In the genomic region with DNA sequence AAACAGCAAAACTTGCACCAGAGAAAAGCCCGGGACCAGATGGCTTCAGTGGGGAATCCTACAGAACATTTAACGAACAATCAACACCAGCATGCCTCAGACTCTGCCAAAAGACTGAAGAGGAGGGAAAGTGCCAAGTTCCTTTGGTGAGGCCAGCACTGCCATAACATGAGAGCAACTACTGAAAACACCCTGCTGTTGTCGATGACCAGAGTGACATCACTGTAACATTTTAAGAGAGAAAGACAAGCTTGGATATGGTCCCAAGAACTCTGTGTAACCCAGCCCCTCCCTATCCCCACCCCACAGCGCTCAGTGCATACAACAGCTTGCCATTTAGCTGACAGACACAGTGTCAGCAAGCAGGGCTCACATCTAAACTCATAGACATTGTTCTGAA, we compare ENCODE assay signal across 10 mouse cellular contexts. TPM values are rescaled to one million over a fixed set of nuclear protein-coding genes. Genes with fewer than 3 reads are reported as not detected.
A peak's percentile ranks its signal among the peaks of the same experiment; 100 is the strongest.
DNase-seq lines count a peak whose midpoint lies in the region; ATAC-seq and TF ChIP-seq lines count a peak whose summit lies in the region.
"Had no signal": no experiment of that assay in that cellular context is flagged by ENCODE, and none has a peak within 500 bp of the region (broad histone marks: within the 10 kb centered on the region; RNA-seq: fewer than 3 reads in every experiment).

No protein-coding gene starts in this region.

- no peaks in the 10 kb centered on the region for H3K9me3 ChIP-seq in hindbrain, postnatal 0 days (ENCODE audit: low read length)
- no peaks in the 10 kb centered on the region for H3K9me3 ChIP-seq in hindbrain, embryonic 13.5 days
- H3K9me3 ChIP-seq: G1E; neural tube, embryonic 13.5 days had no signal

- TF ChIP-seq CTCF in hindbrain, postnatal 0 days (IDR thresholded peaks at IDR 0.05; ENCODE audit: low read depth), result no peak

- DNase-seq in hindbrain, postnatal 0 days (ENCODE audit: low spot score), result peak; percentile 69
- peak; percentile 22 for DNase-seq in cerebellum, adult 11 months
- peak; percentile 59 to 70 for DNase-seq in cerebellum, postnatal 10 days
- peak; percentile 33 to 34 for DNase-seq in layer of hippocampus, postnatal 10 days (ENCODE audit: low spot score in 2 of 2)
- no peak for DNase-seq in spleen, adult 18-20 months
- no peak for DNase-seq in ovary, postnatal 36 days (ENCODE audit: low spot score)
- no peak for DNase-seq in kidney, adult 8-10 months

- no peak overlapping the region for H3K4me2 ChIP-seq in hindbrain, postnatal 0 days (ENCODE audit: low read depth, low read length)
- no peak overlapping the region for H3K4me2 ChIP-seq in hindbrain, embryonic 13.5 days
- H3K4me2 ChIP-seq: neural tube, embryonic 13.5 days had no signal

- 43% methylated on average over 4 of the region's 4 CpGs for WGBS in hindbrain, postnatal 0 days
- WGBS in hindbrain, embryonic 13.5 days, result 87% methylated on average over 4 of the region's 4 CpGs

- no peak overlapping the region for H3K9ac ChIP-seq in hindbrain, postnatal 0 days (replicated peaks; ENCODE audit: low read length)
- no peak overlapping the region for H3K9ac ChIP-seq in hindbrain, embryonic 13.5 days
- H3K9ac ChIP-seq: neural tube, embryonic 13.5 days had no signal

- no peaks in the 10 kb centered on the region for H3K27me3 ChIP-seq in hindbrain, postnatal 0 days (ENCODE audit: insufficient read depth, low read length)
- no peaks in the 10 kb centered on the region for H3K27me3 ChIP-seq in hindbrain, embryonic 13.5 days
- H3K27me3 ChIP-seq: neural tube, embryonic 13.5 days had no signal

- H3K4me1 ChIP-seq in hindbrain, postnatal 0 days (ENCODE audit: insufficient read depth, low read length), result no peaks in the 10 kb centered on the region
- H3K4me1 ChIP-seq in hindbrain, embryonic 13.5 days (replicated peaks), result no peaks in the 10 kb centered on the region
- H3K4me1 ChIP-seq: neural tube, embryonic 13.5 days had no signal

- H3K36me3 ChIP-seq in hindbrain, postnatal 0 days (ENCODE audit: insufficient read depth, low read length), result peaks cover 71% of the 10 kb centered on the region
- H3K36me3 ChIP-seq in hindbrain, embryonic 13.5 days, result peaks cover 82% of the 10 kb centered on the region

- H3K27ac ChIP-seq in hindbrain, postnatal 0 days, result no peak overlapping the region
- H3K27ac ChIP-seq in hindbrain, embryonic 13.5 days, result no peak overlapping the region
- H3K27ac ChIP-seq: neural tube, embryonic 13.5 days had no signal

- peak; percentile 82 for ATAC-seq in hindbrain, postnatal 0 days
- no peak for ATAC-seq in hindbrain, embryonic 13.5 days (ENCODE audit: low FRiP score)

- H3K4me3 ChIP-seq in hindbrain, postnatal 0 days (ENCODE audit: low read length), result no peak overlapping the region
- no peak overlapping the region for H3K4me3 ChIP-seq in hindbrain, embryonic 13.5 days
- H3K4me3 ChIP-seq: neural tube, embryonic 13.5 days had no signal

RNA-seq across cellular contexts. Expression of a gene that starts 11.7 kb away (rescaled TPM):
- total RNA-seq in hindbrain, postnatal 0 days (2014; rRNA removed), result 85.1 and 102 TPM in 2 replicates
- polyA plus RNA-seq in hindbrain, postnatal 0 days (2015; fragmentation: Nextera tagmentation; extraction: Ambion mirVana), result 85.0 and 85.7 TPM in 2 replicates
- polyA plus RNA-seq in hindbrain, embryonic 13.5 days (2015; fragmentation: Nextera tagmentation; extraction: Ambion mirVana), result 135 and 137 TPM in 2 replicates
- 10 to 100 TPM; 73.2 to 77.0 TPM for total RNA-seq in layer of hippocampus, postnatal 10 days (2021)

RNA-seq across cellular contexts. Expression of a gene that starts 12.0 kb away (rescaled TPM):
- total RNA-seq in hindbrain, postnatal 0 days (2014; rRNA removed), result 42.6 and 43.4 TPM in 2 replicates
- polyA plus RNA-seq in hindbrain, postnatal 0 days (2015; fragmentation: Nextera tagmentation; extraction: Ambion mirVana), result 35.7 and 36.7 TPM in 2 replicates
- polyA plus RNA-seq in hindbrain, embryonic 13.5 days (2015; fragmentation: Nextera tagmentation; extraction: Ambion mirVana), result 52.0 and 54.4 TPM in 2 replicates
- total RNA-seq in layer of hippocampus, postnatal 10 days (2021), result 10 to 100 TPM; 65.6 to 75.7 TPM

Comparison
In these comparisons a context has a peak if more than half of its experiments do, and no peak if none do; other contexts are left out.
1. DNase-seq: peak in hindbrain, postnatal 0 days (single experiment), cerebellum, adult 11 months (single experiment), cerebellum, postnatal 10 days (2 of 2) and layer of hippocampus, postnatal 10 days (2 of 2); none in spleen, adult 18-20 months (0 of 2), ovary, postnatal 36 days (single experiment) and kidney, adult 8-10 months (0 of 2).